Mouse (Mus musculus): ENCODE measurements around the gene Fat1.

DNA sequence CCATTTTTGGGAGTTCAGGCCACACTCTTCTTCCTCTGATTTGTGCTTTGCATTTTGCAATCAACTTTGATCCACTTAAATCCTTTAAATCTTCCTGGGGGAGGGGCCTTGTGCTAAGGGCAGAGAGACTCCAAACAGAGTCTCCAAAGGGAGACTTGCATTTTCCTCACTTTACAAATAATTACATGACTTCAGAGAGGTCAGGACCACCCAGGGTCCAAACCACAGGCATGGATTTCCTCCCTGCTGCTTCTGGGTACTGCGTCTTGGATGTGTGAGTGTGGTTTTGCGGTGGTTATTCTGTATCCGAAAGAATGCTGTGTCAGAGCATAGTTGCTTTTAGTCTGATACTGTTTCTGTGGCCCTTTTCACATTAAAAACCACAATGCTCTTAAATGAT is 61.2 kb downstream of the Fat1 start:
- TF ChIP-seq CTCF (IDR thresholded peaks at IDR 0.05; ENCODE audit: low read depth): no peak
- no peak for TF ChIP-seq EP300 (IDR thresholded peaks at IDR 0.05; ENCODE audit: low read depth)

Measured in liver, postnatal 0 days (tissue).